Mouse (Mus musculus): ENCODE data around the gene Pdyn. TPM values are rescaled to one million over a fixed set of nuclear protein-coding genes. Genes with fewer than 3 reads are reported as not detected.

The Pdyn gene
- polyA plus RNA-seq (2014; fragmentation: Nextera tagmentation; extraction: Ambion mirVana): 2.7 and 3.0 TPM in 2 replicates

- H3K4me2 ChIP-seq (ENCODE audit: low read depth): peak within 1 kb of the TSS; percentile 27
- H3K27me3 ChIP-seq (ENCODE audit: control insufficient read depth, insufficient read depth, low read length): peaks cover 10% of the 10 kb centered on the region
- peak; percentile 47 for DNase-seq (ENCODE audit: low spot score)
- no peaks in the 10 kb centered on the region for H3K36me3 ChIP-seq (ENCODE audit: control insufficient read depth, insufficient read depth, low read length)
- WGBS: 11% methylated on average over 20 of the region's 20 CpGs
- H3K27ac ChIP-seq (ENCODE audit: low read depth, low read length): no peak within 1 kb of the TSS
- ATAC-seq (ENCODE audit: insufficient read depth, low FRiP score, low TSS enrichment): 0 out of 2 replicates have a peak, but pooled peaks have one; percentile 45
- peak within 1 kb of the TSS; percentile 29; the same call in 1 of the 2 replicates for H3K9ac ChIP-seq (ENCODE audit: low read length)
- peak within 1 kb of the TSS; percentile 18; the same call in 1 of the 2 replicates for H3K4me3 ChIP-seq (ENCODE audit: low read depth, low read length)
- no peaks in the 10 kb centered on the region for H3K9me3 ChIP-seq (ENCODE audit: control insufficient read depth, low read length)
- H3K4me1 ChIP-seq (ENCODE audit: control insufficient read depth, insufficient read depth, low read length): no peaks in the 10 kb centered on the region
Observed at GRCm38 (mm10) chr2:129699484-129700158, at the start of gene Pdyn. TSS of gene Pdyn (minus strand) at chr2:129699844.

- Histone ChIP-seq H3K27ac (ENCODE audit: low read depth, low read length) (no peak overlapping the region), H3K27me3 (ENCODE audit: control insufficient read depth, insufficient read depth, low read length) (no peaks in the 10 kb centered on the region; the same call in 1 of the 2 replicates), H3K4me1 (ENCODE audit: control insufficient read depth, insufficient read depth, low read length) (no peaks in the 10 kb centered on the region), H3K9ac (ENCODE audit: low read length) (no peak overlapping the region), H3K4me2 (ENCODE audit: low read depth) (no peak overlapping the region), H3K36me3 (ENCODE audit: control insufficient read depth, insufficient read depth, low read length) (no peaks in the 10 kb centered on the region), H3K4me3 (ENCODE audit: low read depth, low read length) (no peak overlapping the region), H3K9me3 (ENCODE audit: control insufficient read depth, low read length) (no peaks in the 10 kb centered on the region)
- WGBS: 93% methylated on average over 7 of the region's 7 CpGs
- ATAC-seq (ENCODE audit: insufficient read depth, low FRiP score, low TSS enrichment) (no peak), DNase-seq (ENCODE audit: low spot score) (no peak)
Observed at GRCm38 (mm10) chr2:129742016-129742415, 42.4 kb upstream of the Pdyn start.

GRCm38 (mm10) chr2:129740515-129740914 lies 40.9 kb upstream of the Pdyn start:
- Histone ChIP-seq H3K4me1 (ENCODE audit: control insufficient read depth, insufficient read depth, low read length) (no peaks in the 10 kb centered on the region), H3K4me2 (ENCODE audit: low read depth) (no peak overlapping the region), H3K9ac (ENCODE audit: low read length) (no peak overlapping the region), H3K27me3 (ENCODE audit: control insufficient read depth, insufficient read depth, low read length) (no peaks in the 10 kb centered on the region; the same call in 1 of the 2 replicates), H3K36me3 (ENCODE audit: control insufficient read depth, insufficient read depth, low read length) (no peaks in the 10 kb centered on the region), H3K27ac (ENCODE audit: low read depth, low read length) (no peak overlapping the region), H3K9me3 (ENCODE audit: control insufficient read depth, low read length) (no peaks in the 10 kb centered on the region), H3K4me3 (ENCODE audit: low read depth, low read length) (no peak overlapping the region)
- ATAC-seq (ENCODE audit: insufficient read depth, low FRiP score, low TSS enrichment): no peak
- DNase-seq (ENCODE audit: low spot score): no peak
- 87% methylated on average over 3 of the region's 3 CpGs for WGBS

- Histone ChIP-seq H3K4me2 (ENCODE audit: low read depth) (no peak overlapping the region), H3K27me3 (ENCODE audit: control insufficient read depth, insufficient read depth, low read length) (no peaks in the 10 kb centered on the region), H3K4me3 (ENCODE audit: low read depth, low read length) (no peak overlapping the region), H3K9me3 (ENCODE audit: control insufficient read depth, low read length) (no peaks in the 10 kb centered on the region), H3K27ac (ENCODE audit: low read depth, low read length) (no peak overlapping the region), H3K9ac (ENCODE audit: low read length) (no peak overlapping the region), H3K4me1 (ENCODE audit: control insufficient read depth, insufficient read depth, low read length) (no peaks in the 10 kb centered on the region), H3K36me3 (ENCODE audit: control insufficient read depth, insufficient read depth, low read length) (no peaks in the 10 kb centered on the region)
- ATAC-seq (ENCODE audit: insufficient read depth, low FRiP score, low TSS enrichment) (no peak), DNase-seq (ENCODE audit: low spot score) (no peak)
- 78% methylated on average over 8 of the region's 8 CpGs for WGBS
Observed at GRCm38 (mm10) chr2:129734031-129734430, 34.4 kb upstream of the Pdyn start.

- WGBS: 89% methylated on average over 1 of the region's 1 CpGs
- H3K27ac ChIP-seq (ENCODE audit: low read depth, low read length): no peak overlapping the region
- H3K4me2 ChIP-seq (ENCODE audit: low read depth): no peak overlapping the region
- H3K9ac ChIP-seq (ENCODE audit: low read length): no peak overlapping the region
- no peaks in the 10 kb centered on the region for H3K4me1 ChIP-seq (ENCODE audit: control insufficient read depth, insufficient read depth, low read length)
- H3K9me3 ChIP-seq (ENCODE audit: control insufficient read depth, low read length): no peaks in the 10 kb centered on the region
- no peak overlapping the region for H3K4me3 ChIP-seq (ENCODE audit: low read depth, low read length)
- no peak for ATAC-seq (ENCODE audit: insufficient read depth, low FRiP score, low TSS enrichment)
- no peaks in the 10 kb centered on the region for H3K27me3 ChIP-seq (ENCODE audit: control insufficient read depth, insufficient read depth, low read length)
- DNase-seq (ENCODE audit: low spot score): no peak
- H3K36me3 ChIP-seq (ENCODE audit: control insufficient read depth, insufficient read depth, low read length): no peaks in the 10 kb centered on the region
Observed at GRCm38 (mm10) chr2:129729681-129730080, 30.0 kb upstream of the Pdyn start.

- DNase-seq (ENCODE audit: low spot score): peak; percentile 71
- Histone ChIP-seq H3K4me1 (ENCODE audit: control insufficient read depth, insufficient read depth, low read length) (no peaks in the 10 kb centered on the region), H3K4me3 (ENCODE audit: low read depth, low read length) (no peak overlapping the region), H3K36me3 (ENCODE audit: control insufficient read depth, insufficient read depth, low read length) (no peaks in the 10 kb centered on the region), H3K27ac (ENCODE audit: low read depth, low read length) (no peak overlapping the region), H3K27me3 (ENCODE audit: control insufficient read depth, insufficient read depth, low read length) (no peaks in the 10 kb centered on the region), H3K9ac (ENCODE audit: low read length) (no peak overlapping the region), H3K4me2 (ENCODE audit: low read depth) (no peak overlapping the region), H3K9me3 (ENCODE audit: control insufficient read depth, low read length) (0 out of 2 replicates have a peak, but pooled peaks cover 3% of the 10 kb centered on the region)
- 22% methylated on average over 10 of the region's 10 CpGs for whole genome bisulfite sequencing
- ATAC-seq (ENCODE audit: insufficient read depth, low FRiP score, low TSS enrichment): no peak
Observed at GRCm38 (mm10) chr2:129715671-129716070, 16.0 kb upstream of the Pdyn start.

GRCm38 (mm10) chr2:129713026-129713544 lies 13.4 kb upstream of the Pdyn start:
- Histone ChIP-seq H3K9me3 (ENCODE audit: control insufficient read depth, low read length) (no peaks in the 10 kb centered on the region), H3K27ac (ENCODE audit: low read depth, low read length) (no peak overlapping the region), H3K9ac (ENCODE audit: low read length) (no peak overlapping the region), H3K36me3 (ENCODE audit: control insufficient read depth, insufficient read depth, low read length) (no peaks in the 10 kb centered on the region), H3K27me3 (ENCODE audit: control insufficient read depth, insufficient read depth, low read length) (no peaks in the 10 kb centered on the region), H3K4me2 (ENCODE audit: low read depth) (no peak overlapping the region), H3K4me1 (ENCODE audit: control insufficient read depth, insufficient read depth, low read length) (no peaks in the 10 kb centered on the region), H3K4me3 (ENCODE audit: low read depth, low read length) (no peak overlapping the region)
- 81% methylated on average over 5 of the region's 5 CpGs for WGBS
- ATAC-seq (ENCODE audit: insufficient read depth, low FRiP score, low TSS enrichment) (no peak), DNase-seq (ENCODE audit: low spot score) (no peak)

- 5% methylated on average over 4 of the region's 4 CpGs for WGBS
- H3K27ac ChIP-seq (ENCODE audit: low read depth, low read length): no peak overlapping the region
- no peak overlapping the region for H3K4me3 ChIP-seq (ENCODE audit: low read depth, low read length)
- no peaks in the 10 kb centered on the region for H3K36me3 ChIP-seq (ENCODE audit: control insufficient read depth, insufficient read depth, low read length)
- no peaks in the 10 kb centered on the region for H3K9me3 ChIP-seq (ENCODE audit: control insufficient read depth, low read length)
- no peak for ATAC-seq (ENCODE audit: insufficient read depth, low FRiP score, low TSS enrichment)
- peaks cover 10% of the 10 kb centered on the region for H3K27me3 ChIP-seq (ENCODE audit: control insufficient read depth, insufficient read depth, low read length)
- H3K4me2 ChIP-seq (ENCODE audit: low read depth): no peak overlapping the region
- H3K9ac ChIP-seq (ENCODE audit: low read length): no peak overlapping the region
- no peaks in the 10 kb centered on the region for H3K4me1 ChIP-seq (ENCODE audit: control insufficient read depth, insufficient read depth, low read length)
- peak; percentile 66 for DNase-seq (ENCODE audit: low spot score)
Observed at GRCm38 (mm10) chr2:129696059-129696458, 3.6 kb downstream of the Pdyn start.

- H3K36me3 ChIP-seq (ENCODE audit: control insufficient read depth, insufficient read depth, low read length): no peaks in the 10 kb centered on the region
- no peak overlapping the region for H3K27ac ChIP-seq (ENCODE audit: low read depth, low read length)
- H3K4me2 ChIP-seq (ENCODE audit: low read depth): no peak overlapping the region
- H3K27me3 ChIP-seq (ENCODE audit: control insufficient read depth, insufficient read depth, low read length): peaks cover 5% of the 10 kb centered on the region
- 78% methylated on average over 6 of the region's 6 CpGs for WGBS
- H3K9me3 ChIP-seq (ENCODE audit: control insufficient read depth, low read length): no peaks in the 10 kb centered on the region
- H3K4me3 ChIP-seq (ENCODE audit: low read depth, low read length): no peak overlapping the region
- no peak for DNase-seq (ENCODE audit: low spot score)
- H3K9ac ChIP-seq (ENCODE audit: low read length): no peak overlapping the region
- no peak for ATAC-seq (ENCODE audit: insufficient read depth, low FRiP score, low TSS enrichment)
- no peaks in the 10 kb centered on the region for H3K4me1 ChIP-seq (ENCODE audit: control insufficient read depth, insufficient read depth, low read length)
Observed at GRCm38 (mm10) chr2:129694303-129694702, 5.3 kb downstream of the Pdyn start.
